Mouse (Mus musculus): ENCODE measurements around the gene Shank2. TPM values are rescaled to one million over a fixed set of nuclear protein-coding genes. Genes with fewer than 3 reads are reported as not detected.

Shank2 gene
- total RNA-seq, 2 experiments from 2014 or later = 133 to 146 TPM

GRCm38 (mm10) chr7:144458881-144459280 is 457.2 kb downstream of the Shank2 start:
- DNase-seq (ENCODE audit: low spot score in 2 of 2) = no peak

- no peak for DNase-seq (ENCODE audit: low spot score in 2 of 2)
These were observed 459.6 kb downstream of the Shank2 start for GRCm38 (mm10) chr7:144461246-144461902.

- no peak for DNase-seq (ENCODE audit: low spot score in 2 of 2)
These were observed 460.8 kb downstream of the Shank2 start for GRCm38 (mm10) chr7:144462577-144462976.

- DNase-seq (ENCODE audit: low spot score in 2 of 2) = no peak
These were observed 467.0 kb downstream of the Shank2 start for GRCm38 (mm10) chr7:144468741-144469140.

GRCm38 (mm10) chr7:144469181-144469641 is 467.5 kb downstream of the Shank2 start:
- no peak for DNase-seq (ENCODE audit: low spot score in 2 of 2)

GRCm38 (mm10) chr7:144469908-144470544 is 468.3 kb downstream of the Shank2 start:
- DNase-seq (ENCODE audit: low spot score in 2 of 2) = no peak

GRCm38 (mm10) chr7:144470545-144471059 is 468.9 kb downstream of the Shank2 start, which contains the start of gene Cttn:
Gene Cttn, minus strand, starts transcription at chr7:144471009.
- DNase-seq (ENCODE audit: low spot score in 2 of 2) = peak; percentile 89 to 92

GRCm38 (mm10) chr7:144471103-144471502 is 469.4 kb downstream of the Shank2 start:
- no peak for DNase-seq (ENCODE audit: low spot score in 2 of 2)

GRCm38 (mm10) chr7:144473486-144473885 is 471.8 kb downstream of the Shank2 start:
- DNase-seq (ENCODE audit: low spot score in 2 of 2) = no peak

Small RNA genes within 50 kb of the gene (microRNA-seq; reads per million reads assigned to microRNA genes)
- 2.5 to 7.1 reads per million in 2 experiments for gene Mir3105

Other genes starting within 250 kb of the Shank2 start
- gene Osbpl5, start 244.9 kb upstream of the Shank2 start, total RNA-seq (2021) = 10 to 100 TPM; 36.3 to 40.9 TPM
- gene Mrgprg, start 234.9 kb upstream of the Shank2 start, total RNA-seq (2021) = not detected
- gene Mrgpre, start 217.4 kb upstream of the Shank2 start, total RNA-seq (2021) = 1 to 10 TPM; 5.5 to 6.1 TPM
- gene Nadsyn1, start 179.1 kb upstream of the Shank2 start, total RNA-seq (2021) = 1 to 10 TPM; 5.7 to 6.3 TPM
- 10 to 100 TPM; 66.2 to 69.8 TPM for gene Dhcr7, start 178.8 kb upstream of the Shank2 start, total RNA-seq (2021)
- gene Gm498, start 135.1 kb upstream of the Shank2 start, total RNA-seq (2021) = not detected